Mouse (Mus musculus): ENCODE data around the gene Ctse.

The Ctse gene

DNA sequence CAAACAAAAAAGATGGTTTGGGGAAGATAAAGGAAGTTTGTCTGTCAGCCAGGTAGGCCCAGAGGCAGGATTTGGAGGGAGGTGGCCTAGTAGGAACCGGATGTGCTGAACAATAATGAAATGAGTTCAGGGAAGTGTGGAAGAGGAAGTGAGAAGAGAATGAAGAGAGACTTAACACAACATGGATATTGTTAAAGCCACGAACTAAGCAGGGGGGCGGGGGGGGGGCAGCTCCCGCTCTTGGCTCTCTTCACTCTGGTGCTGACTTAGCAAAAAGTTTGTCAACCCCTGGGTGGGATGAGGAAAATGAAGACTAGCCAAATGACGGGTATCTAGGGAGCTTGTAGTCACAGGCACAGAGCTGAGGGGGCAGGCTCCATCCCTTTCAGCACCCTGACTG lies 62.3 kb downstream of the Ctse start:
- no peak for DNase-seq (ENCODE audit: low spot score)

DNA sequence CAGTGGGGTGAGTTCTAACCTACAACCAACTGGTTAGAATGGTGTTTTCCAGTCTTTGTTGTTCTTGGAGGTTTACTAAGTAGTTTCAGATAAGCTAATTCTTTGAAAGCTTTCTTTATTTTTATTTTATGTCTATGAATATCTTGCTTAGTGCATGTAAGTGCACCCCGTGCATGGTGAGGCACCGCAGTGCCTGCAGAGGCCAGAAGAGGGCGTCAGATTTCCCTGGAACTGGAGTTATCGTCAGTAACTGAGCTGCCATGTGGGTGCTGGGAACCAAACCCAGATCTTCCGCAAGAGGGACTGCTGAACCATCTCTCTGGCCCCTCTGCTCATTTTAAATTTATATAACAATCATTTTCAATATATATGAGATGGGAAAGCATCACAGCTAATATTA lies 63.3 kb downstream of the Ctse start:
- DNase-seq (ENCODE audit: low spot score): no peak

DNA sequence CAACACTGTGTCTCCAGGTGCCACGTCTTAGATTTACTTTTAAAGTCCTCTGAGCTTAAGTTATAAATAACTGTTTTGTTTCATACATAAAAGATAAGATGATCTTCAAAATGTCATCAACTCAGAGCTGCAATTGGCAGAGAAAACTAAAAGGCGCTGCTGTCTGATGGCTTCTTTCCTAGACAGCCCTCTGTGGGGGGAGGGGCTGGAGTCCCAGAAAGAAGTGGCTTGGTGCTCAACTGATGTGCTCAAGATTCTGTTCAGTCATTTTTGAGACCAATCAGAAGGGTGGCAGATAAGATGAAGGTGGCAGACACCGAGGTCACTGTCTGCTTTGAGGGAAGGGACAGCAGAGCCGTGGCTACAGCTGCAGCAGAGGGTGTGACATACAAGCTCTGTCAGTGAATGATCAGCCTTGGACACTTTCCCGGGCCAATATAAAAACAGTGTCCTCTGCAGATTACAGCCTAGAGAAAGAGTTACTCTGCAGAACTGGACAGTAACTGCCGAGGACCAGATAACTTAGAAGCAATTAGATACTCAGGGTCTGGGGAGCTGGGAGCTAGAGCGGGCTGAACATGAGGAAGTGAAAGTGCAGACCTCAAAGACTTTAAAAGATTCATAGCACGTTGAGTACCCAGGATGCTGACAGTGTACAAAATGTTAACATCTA lies 64.1 kb downstream of the Ctse start:
- DNase-seq (ENCODE audit: low spot score): no peak

DNA sequence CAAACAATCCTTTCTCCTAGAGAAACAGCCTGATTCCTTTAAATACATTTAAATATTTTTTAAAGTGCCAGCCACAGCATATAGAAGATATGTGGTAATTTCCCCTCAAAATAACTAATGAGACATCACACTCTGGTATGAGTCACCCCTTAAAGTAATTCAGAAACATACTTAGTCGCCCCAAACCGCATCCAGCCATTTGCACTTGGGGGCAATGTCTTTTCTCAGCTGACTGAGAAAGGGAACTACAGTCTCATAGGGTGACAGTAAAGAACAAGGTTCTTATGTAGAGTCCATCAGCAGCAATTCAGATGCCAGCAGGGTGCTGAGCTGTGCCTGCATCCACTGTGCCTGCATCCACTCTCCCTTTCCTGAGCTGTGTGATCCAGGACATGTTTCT lies 65.4 kb downstream of the Ctse start:
- no peak for DNase-seq (ENCODE audit: low spot score)

DNA sequence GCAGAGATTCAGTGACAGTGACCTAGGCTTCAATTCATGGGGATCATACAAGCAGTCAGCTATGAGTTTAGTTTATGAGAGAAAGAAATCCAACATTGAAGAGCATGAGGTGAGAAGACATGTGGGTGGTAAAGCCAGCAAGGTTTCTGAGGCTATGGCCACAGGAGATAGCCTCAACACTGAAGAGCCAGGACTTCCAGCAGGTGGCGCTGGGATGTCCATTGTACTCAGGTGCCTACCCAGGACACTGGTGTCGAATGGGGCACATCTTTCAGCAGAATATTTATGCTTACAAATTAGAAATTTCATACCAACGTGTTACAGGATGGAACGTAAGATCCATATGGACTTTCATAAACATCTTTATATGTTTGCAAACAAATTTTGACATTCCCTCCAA lies 70.2 kb downstream of the Ctse start:
- DNase-seq (ENCODE audit: low spot score): no peak

DNA sequence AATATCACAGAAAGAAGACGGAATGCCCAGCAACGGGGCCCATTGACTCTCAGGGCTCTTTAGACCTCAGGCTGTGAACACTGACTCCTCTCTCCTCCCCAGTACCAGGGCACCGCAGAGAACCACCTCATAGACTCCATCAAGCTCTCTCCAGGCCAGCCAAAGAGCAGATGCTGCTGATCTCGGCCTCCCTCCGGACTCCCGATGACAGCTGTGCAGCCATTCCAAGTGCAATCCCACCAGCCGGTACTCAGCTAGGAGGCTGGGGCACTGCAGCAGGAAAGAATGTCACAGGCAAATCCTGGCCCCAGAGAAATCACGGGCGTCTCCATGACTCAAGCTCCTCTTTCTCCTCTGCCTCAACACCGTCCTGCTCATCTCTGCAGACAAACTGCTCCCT lies 73.4 kb downstream of the Ctse start:
- DNase-seq (ENCODE audit: low spot score): no peak

DNA sequence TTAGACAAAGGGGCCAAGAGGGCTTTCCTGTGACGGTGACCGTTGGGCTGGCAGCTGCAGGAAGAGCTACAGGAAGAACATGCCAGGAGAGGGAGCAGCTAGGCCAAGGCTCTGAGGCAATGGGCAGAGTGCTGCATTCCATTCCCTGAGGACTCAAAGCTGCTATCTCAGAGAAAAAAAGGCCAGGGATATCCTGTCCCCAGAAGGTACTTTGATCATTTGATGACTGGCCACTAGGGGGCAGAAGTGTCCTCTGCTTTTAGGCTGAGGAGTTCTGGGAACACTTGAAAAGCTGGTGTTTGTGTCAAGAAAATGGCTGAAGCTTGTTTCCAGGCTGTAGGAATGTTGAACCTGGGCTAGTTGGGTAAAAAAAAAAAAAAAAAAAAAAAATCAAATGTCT lies 74.3 kb downstream of the Ctse start:
- peak; percentile 72 for DNase-seq (ENCODE audit: low spot score)

DNA sequence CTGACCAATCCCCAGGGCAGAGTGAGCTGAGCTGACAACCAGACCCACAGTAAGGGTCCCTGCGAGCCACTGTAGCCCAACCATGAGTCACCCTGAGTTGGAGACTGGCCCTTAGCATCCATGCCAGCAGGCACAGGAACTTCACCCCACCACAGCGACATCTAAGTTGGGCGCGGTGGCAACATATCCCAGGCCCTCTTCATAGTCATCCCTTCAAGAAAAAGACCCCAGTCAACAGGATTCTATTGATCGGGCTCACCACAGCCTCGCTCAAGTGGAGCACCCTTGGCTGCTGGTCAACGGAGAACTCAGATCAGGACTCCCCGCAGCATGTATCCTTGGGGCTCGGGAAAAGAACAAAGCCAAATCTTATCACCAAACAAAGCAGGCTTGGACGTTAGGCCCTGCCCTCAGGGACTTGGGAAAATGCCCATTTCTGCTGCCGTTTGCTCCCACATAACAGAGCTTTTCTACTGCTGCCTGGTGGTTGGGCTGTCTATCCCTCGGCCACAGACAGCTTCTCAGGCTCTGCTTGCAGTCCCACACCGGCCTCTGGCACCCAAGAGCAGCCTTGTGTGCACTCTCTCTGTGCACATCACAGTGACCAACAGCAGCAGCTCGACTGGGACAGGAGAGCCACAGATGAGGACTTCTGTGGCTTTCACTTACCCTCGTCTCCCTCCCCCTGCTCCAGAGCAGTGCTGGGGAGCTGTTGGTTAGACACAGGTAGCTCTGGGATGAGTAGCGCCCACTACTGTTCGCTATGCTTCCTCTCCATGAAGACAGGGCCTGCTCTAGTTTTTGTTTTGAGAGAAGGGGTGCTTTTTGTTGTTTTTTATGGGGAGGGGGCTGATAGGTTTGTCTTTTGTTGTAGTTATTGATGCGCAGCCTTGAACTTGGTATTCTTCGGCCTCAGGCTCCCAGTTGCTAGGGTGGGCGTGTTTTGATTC lies 76.6 kb downstream of the Ctse start:
- no peak for DNase-seq (ENCODE audit: low spot score)

DNA sequence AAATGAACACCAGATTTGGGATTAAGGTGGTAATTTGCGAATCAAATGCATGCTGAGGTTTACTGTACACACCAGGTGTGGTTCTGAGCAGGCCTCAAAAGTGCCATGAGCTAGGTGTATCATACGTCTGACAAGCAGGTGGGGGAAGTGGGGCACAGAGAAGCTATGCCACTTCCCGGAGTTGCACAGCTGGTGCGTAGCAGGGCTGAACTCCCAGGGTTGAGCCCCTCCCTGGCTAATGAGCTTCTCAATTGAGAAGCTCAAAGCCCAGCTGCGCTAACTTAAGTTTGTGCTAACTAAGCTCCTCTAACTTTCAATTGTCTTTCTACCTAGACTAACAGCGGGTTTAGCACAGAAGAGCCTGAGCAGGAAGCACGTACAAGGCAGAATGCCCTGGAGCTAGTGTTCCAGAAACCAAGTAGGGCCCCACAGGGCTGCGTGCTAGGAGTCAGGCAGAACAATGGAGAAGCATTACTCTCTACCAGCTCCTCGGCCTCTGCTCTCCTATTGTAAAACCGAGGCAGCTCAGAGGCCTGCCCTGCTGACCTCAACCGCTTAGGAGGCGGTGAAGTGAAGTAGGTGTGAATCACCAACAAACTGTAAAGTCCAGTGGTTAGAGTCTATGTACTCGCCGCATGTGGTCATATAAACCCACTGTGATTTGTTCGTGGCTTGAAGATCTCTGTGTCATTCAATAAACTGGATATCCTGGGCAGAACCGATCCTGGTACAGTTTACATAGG lies 81.0 kb downstream of the Ctse start:
- no peak for DNase-seq (ENCODE audit: low spot score)

DNA sequence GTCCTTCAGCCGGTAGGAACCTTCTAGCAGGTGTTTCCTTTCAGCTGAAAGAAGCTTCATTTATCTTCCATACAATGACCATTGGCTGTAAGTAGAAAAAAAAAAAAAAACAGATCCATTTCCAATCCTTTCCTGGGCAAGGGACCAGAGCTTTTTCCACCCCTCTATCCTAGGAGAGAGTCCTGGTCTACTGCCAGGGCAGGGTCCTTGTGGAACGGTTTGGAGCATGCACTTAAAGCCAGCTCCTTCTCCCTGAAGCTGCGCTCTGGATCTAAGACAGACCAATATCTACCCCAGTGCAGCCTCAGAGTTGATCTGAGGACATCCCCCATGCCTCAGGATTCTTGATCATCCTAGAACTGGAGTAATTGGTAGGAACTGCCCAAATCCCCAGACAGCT lies 83.9 kb downstream of the Ctse start:
- DNase-seq (ENCODE audit: low spot score): no peak

DNA sequence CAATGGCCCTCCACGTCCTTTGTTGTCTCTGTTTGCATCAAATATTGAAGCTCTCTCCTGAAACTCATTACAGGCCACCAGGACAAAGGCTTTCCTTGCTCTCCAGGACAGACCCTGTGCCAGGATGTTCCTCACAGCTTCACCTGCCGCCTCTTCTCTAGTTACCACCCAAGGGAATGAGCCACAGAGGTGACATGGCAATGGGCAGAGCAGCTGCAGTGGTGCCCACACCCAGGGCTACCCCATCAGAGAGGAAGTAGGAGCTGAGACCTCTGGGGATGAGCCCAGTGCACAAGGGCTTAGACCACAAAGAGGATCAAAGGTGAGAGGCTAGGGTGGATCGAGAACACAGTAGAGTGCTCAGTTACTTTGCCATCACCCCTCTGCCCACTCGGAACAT lies 85.4 kb downstream of the Ctse start:
- DNase-seq (ENCODE audit: low spot score): no peak
